Mouse (Mus musculus) layer of hippocampus, adult 2 months (tissue): ENCODE measurements around the gene Hoxa4. TPM values are rescaled to one million over a fixed set of nuclear protein-coding genes. Genes with fewer than 3 reads are reported as not detected.

Experiments
- DNase-seq, 2 experiments: peaks; one replicate each; pipeline ENCODE4 v3.0.0; 2022; ENCODE audit warnings: low spot score in 2 of 2
- H3K27ac ChIP-seq: fragments of 200-600 bp; 2 replicates; pipeline ENCODE4 v1.8.1; 2022
- H3K4me3 ChIP-seq: fragments of 200-600 bp; 2 replicates; pipeline ENCODE4 v1.8.1; 2022; ENCODE audit warnings: mild to moderate bottlenecking
- CTCF ChIP-seq: fragments of 200-600 bp; conservative IDR thresholded peaks from 2 replicates; pipeline ENCODE4 v1.8.1; 2022; ENCODE audit warnings: antibody characterized with exemption, mild to moderate bottlenecking, moderate library complexity
- total RNA-seq, 2 experiments: library from RNA; stranded (reverse); gene quantifications; 2 replicates each; pipeline ENCODE4 v1.2.3; 2021

Hoxa4 gene
- total RNA-seq, 2 experiments from 2014 or later, result not detected

DNA sequence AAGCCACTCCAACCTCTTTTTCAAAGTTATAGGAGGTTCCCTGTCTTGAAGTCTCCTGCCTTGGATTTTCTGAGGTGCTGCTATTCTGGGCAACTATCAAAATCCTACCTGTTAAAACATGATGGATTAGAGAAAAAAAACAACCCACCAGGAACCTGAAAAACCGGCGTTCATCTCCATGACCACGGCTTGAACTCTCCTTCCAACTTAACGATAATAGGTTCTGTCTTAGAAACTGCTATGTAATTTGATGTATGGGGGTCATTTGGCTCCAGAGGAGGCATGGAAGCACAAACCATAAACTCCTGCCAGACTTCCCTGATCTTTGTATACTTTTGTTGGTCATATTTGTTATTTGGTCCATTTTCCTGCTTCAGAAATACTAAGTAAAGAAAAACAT lies 17.9 kb downstream of the Hoxa4 start:
- Histone ChIP-seq H3K27ac (no peak overlapping the region), H3K4me3 (no peak overlapping the region)
- no peak for DNase-seq
- no peak for TF ChIP-seq CTCF

DNA sequence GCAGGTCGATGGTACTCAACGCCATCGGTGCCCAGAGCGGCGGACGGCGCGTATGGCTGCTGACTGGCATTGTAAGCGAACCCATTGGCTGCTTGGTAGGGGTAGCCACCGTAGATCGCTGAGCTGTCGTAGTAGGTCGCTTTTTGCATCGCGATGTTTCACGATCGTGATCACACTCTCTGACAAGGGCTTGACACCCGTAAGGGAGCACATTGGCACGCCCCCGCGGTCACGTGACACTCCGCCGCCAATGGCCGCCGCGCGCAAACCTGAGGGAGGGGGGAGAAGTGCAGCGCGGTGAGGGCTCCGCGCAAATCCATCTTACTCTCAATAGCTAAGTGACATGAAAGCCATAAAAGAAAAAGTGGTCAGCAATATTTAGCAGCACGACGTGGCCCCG lies 19.1 kb downstream of the Hoxa4 start:
- no peak overlapping the region for H3K27ac ChIP-seq
- no peak overlapping the region for H3K4me3 ChIP-seq
- DNase-seq, result no peak
- no peak for TF ChIP-seq CTCF

- no peak overlapping the region for H3K27ac ChIP-seq
- TF ChIP-seq CTCF, result no peak
- DNase-seq, result no peak
- H3K4me3 ChIP-seq, result no peak overlapping the region
Observed at GRCm38 (mm10) chr6:52171938-52172337, 19.6 kb downstream of the Hoxa4 start.

DNA sequence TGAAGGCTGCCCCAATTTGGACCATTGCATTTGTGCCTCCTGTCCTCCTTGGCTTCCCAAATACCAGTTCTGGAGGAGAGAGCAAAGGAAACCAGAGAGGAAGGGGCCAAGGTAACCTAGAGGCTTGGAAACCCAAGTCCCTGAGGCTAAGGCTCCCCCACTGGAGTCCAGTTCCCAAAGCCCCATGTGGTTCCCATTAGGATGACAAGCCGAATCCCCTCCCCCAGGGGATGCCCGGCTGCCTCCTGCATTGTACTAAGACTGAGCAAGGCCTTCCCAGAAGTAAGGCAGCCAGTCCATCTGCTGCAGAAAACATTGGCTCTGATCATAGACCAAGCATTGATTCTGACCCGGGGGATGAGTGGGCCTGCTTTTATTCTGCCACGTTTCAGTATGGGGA lies 20.2 kb downstream of the Hoxa4 start:
- H3K27ac ChIP-seq, result no peak overlapping the region
- TF ChIP-seq CTCF, result no peak
- H3K4me3 ChIP-seq, result no peak overlapping the region
- DNase-seq, result no peak

DNA sequence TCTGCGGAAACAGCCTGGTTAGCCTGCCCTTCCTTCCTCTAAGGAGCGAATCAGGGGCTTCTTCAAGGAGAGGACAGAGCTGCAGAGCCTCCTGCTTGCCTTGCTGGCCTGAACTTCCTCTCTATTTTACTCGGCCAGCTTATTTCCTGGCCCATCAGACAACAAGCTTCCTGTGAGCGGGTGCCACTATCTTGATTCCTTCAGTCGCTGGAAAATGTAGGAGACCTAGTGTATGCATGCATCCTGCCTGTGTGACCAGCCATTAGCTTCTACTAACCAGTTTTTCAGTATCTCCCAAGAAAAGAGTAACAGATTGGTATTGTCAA lies 20.7 kb downstream of the Hoxa4 start:
- no peak for TF ChIP-seq CTCF
- H3K4me3 ChIP-seq, result no peak overlapping the region

DNA sequence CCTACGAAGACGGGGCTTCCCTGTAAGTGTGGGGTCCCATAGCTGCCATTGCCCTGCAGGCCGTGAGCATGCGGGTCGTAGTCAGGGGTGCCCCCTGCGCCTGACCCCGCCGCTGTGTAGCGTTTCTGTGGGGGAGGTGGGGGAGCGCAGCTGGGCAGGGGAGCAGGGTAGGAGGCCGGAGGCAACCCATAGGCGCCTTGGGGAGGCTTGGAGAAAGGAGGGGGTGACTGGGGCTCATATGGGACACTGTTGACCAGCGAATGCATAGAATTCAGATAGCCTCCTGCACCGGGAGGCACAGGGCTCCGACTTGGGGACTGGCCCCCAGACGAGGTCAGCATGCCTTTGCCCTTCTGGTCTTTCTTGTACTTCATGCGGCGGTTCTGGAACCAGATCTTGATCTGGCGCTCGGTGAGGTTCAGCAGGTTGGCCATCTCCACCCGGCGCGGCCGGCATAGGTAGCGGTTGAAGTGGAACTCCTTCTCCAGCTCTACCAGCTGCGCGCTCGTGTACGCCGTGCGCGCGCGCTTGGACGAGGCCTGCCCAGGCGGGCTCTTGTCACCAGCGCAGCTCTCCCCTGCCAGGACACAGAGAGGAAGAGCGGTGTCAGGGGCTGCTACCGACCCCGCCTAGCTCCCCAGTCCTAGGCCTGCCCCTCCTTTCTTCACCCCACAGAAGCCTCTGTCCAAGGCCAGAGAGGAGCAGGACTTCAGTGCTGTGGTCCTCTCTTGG lies 21.2 kb downstream of the Hoxa4 start:
- H3K4me3 ChIP-seq, result no peak overlapping the region
- H3K27ac ChIP-seq, result no peak overlapping the region
- no peak for TF ChIP-seq CTCF
- DNase-seq, result no peak

More for the DNA sequence above, 20.7 kb downstream of the Hoxa4 start:
- no peak for DNase-seq
- no peak overlapping the region for H3K27ac ChIP-seq

- TF ChIP-seq CTCF, result no peak
- Histone ChIP-seq H3K27ac (no peak overlapping the region), H3K4me3 (no peak overlapping the region)
- DNase-seq, result no peak
Observed at GRCm38 (mm10) chr6:52169499-52170165, 21.9 kb downstream of the Hoxa4 start.

GRCm38 (mm10) chr6:52168191-52169055 lies 23.1 kb downstream of the Hoxa4 start:
- no peak for TF ChIP-seq CTCF
- Histone ChIP-seq H3K4me3 (no peak overlapping the region), H3K27ac (no peak overlapping the region)
- DNase-seq, result no peak

DNA sequence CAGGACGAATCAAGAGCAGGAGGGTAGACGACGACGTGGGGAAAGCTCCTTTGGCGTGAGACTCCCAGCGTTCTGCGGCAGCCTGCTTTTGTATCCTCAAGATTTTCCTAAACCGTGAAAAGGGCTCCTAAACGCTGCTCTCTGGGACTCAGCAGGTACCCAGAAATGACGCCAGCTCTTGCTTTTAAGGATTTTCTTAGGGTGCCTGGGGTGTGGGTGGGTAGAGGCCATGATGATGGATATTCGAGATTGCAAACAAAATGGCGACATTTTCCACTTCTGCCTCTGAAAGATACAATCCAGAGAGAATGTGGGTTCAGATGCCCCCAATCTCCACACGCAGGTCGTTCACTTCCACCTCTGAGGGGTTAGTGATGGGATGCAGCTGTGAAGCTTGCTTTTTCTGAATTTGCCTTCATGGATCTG lies 23.8 kb downstream of the Hoxa4 start:
- DNase-seq, result no peak
- H3K27ac ChIP-seq, result no peak overlapping the region
- TF ChIP-seq CTCF, result no peak
- no peak overlapping the region for H3K4me3 ChIP-seq

- no peak overlapping the region for H3K4me3 ChIP-seq
- no peak for DNase-seq
- TF ChIP-seq CTCF, result no peak
- H3K27ac ChIP-seq, result no peak overlapping the region
Observed at GRCm38 (mm10) chr6:52167176-52167575, 24.4 kb downstream of the Hoxa4 start.

DNA sequence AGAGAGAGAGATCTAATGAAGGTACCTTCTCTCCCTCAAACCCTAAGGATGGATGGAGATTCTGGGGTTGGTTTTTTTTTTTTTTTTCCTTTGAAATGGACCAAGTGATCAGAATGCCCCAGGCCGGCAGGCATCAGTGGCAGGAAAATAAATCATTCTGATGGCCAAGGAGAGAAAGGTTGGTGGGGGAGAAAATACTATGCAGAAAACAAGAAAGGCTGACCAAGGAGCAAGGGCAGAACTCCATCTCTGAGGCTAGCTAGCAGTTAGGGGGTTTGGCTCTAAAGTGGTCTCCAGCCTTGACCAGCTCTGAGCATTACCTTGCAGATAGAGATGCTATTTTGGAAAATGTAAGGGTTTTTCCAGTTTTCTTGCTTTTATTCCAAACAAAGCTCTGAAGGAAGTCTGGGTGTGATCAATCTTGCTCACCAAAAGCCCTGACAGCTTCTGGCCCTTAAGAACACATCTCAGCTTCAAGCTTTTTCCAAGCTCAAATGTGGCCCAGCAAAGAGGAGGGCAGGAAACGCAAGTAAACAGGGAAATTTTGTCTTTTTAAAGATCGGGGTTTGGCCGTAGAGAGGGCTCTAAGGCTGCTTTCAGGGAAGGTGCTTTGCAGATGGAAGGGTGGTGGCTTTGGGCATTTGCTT lies 25.0 kb downstream of the Hoxa4 start:
- Histone ChIP-seq H3K4me3 (no peak overlapping the region), H3K27ac (no peak overlapping the region)
- no peak for DNase-seq
- no peak for TF ChIP-seq CTCF

- H3K4me3 ChIP-seq, result no peak overlapping the region
- TF ChIP-seq CTCF, result no peak
- DNase-seq, result no peak
- no peak overlapping the region for H3K27ac ChIP-seq
Observed at GRCm38 (mm10) chr6:52165441-52166370, 25.8 kb downstream of the Hoxa4 start.
